Mouse (Mus musculus): ENCODE measurements at regions not wholly inside any gene's neighbourhood (a gene's known extent, or its start where the extent isn't known, plus 50 kb on each side); places are given as distances from the start of the nearest gene placed in this dataset.

GRCm38 (mm10) chr3:52579917-52580316 is 311.8 kb downstream of the Foxo1 start:
- DNase-seq = no peak

GRCm38 (mm10) chr3:52579096-52579495 is 311.0 kb downstream of the Foxo1 start:
- no peak for DNase-seq

GRCm38 (mm10) chr3:52576703-52577244 is 308.6 kb downstream of the Foxo1 start:
- DNase-seq = no peak

GRCm38 (mm10) chr3:52575237-52575798 is 307.2 kb downstream of the Foxo1 start:
- peak in 1 of 2 experiments; percentile 17 for DNase-seq

- peak in 1 of 2 experiments; percentile 6 for DNase-seq
These were observed 306.2 kb downstream of the Foxo1 start for GRCm38 (mm10) chr3:52574341-52574740.

- peak in 1 of 2 experiments; percentile 7 for DNase-seq
These were observed 305.7 kb downstream of the Foxo1 start for GRCm38 (mm10) chr3:52573806-52574205.

- peak; percentile 60 to 73 for DNase-seq
These were observed 304.7 kb downstream of the Foxo1 start for GRCm38 (mm10) chr3:52572514-52573485.

GRCm38 (mm10) chr3:52567606-52568372 is 299.7 kb downstream of the Foxo1 start:
- no peak for DNase-seq

GRCm38 (mm10) chr3:52563595-52563994 is 295.5 kb downstream of the Foxo1 start:
- DNase-seq = no peak

GRCm38 (mm10) chr3:52562816-52563215 is 294.7 kb downstream of the Foxo1 start:
- no peak for DNase-seq

GRCm38 (mm10) chr3:52559481-52559880 is 291.3 kb downstream of the Foxo1 start:
- no peak for DNase-seq

GRCm38 (mm10) chr3:52558765-52559164 is 290.6 kb downstream of the Foxo1 start:
- DNase-seq = no peak

- no peak for DNase-seq
These were observed 289.2 kb downstream of the Foxo1 start for GRCm38 (mm10) chr3:52557296-52557695.

GRCm38 (mm10) chr3:52555038-52555437 is 286.9 kb downstream of the Foxo1 start:
- peak; percentile 68 to 80 for DNase-seq

- DNase-seq = no peak
These were observed 286.4 kb downstream of the Foxo1 start for GRCm38 (mm10) chr3:52554490-52554889.

GRCm38 (mm10) chr3:52548201-52548893 is 280.2 kb downstream of the Foxo1 start:
- no peak for DNase-seq

GRCm38 (mm10) chr3:52546035-52546434 is 277.9 kb downstream of the Foxo1 start:
- no peak for DNase-seq

- no peak for DNase-seq
These were observed 274.9 kb downstream of the Foxo1 start for GRCm38 (mm10) chr3:52543006-52543405.

GRCm38 (mm10) chr3:52540862-52541380 is 272.8 kb downstream of the Foxo1 start:
- DNase-seq = no peak

GRCm38 (mm10) chr3:52539813-52540378 is 271.8 kb downstream of the Foxo1 start:
- DNase-seq = no peak

- DNase-seq = no peak
These were observed 270.2 kb downstream of the Foxo1 start for GRCm38 (mm10) chr3:52538306-52538705.

Measured in thymus, postnatal 36 days (tissue).